Mouse (Mus musculus) lung, embryonic 14.5 days (tissue): ENCODE results near the gene Sap25. TPM values are rescaled to one million over a fixed set of nuclear protein-coding genes. Genes with fewer than 3 reads are reported as not detected.
A peak's percentile ranks its signal among the peaks of the same experiment; 100 is the strongest.

ENCODE experiments used
- ATAC-seq: fragments of 200-750 bp; cut with Nextera tagmentation; 2 replicates; pipeline ENCODE4 v1.8.0; 2017; ENCODE audit warnings: mild to moderate bottlenecking, moderate TSS enrichment, moderate library complexity; ENCODE audit not compliant: insufficient read depth
- DNase-seq: peaks from one replicate; pipeline ENCODE4 v3.0.0-alpha.2; 2015
- H3K27ac ChIP-seq: fragments of 300-500 bp; sonication (generic); 2 replicates; pipeline ENCODE4 v1.5.1; 2014; ENCODE audit warnings: low read depth, mild to moderate bottlenecking, moderate library complexity
- H3K27me3 ChIP-seq: fragments of 300-500 bp; sonication (generic); 2 replicates; pipeline ENCODE4 v1.6.1; 2014; ENCODE audit warnings: low read length, control low read depth; ENCODE audit not compliant: insufficient read depth
- H3K36me3 ChIP-seq: fragments of 300-500 bp; sonication (generic); 2 replicates; pipeline ENCODE4 v1.6.1; 2014; ENCODE audit warnings: control low read depth; ENCODE audit not compliant: insufficient read depth
- H3K4me1 ChIP-seq: fragments of 300-500 bp; sonication (generic); 2 replicates; pipeline ENCODE4 v1.6.1; 2014; ENCODE audit warnings: antibody characterized with exemption, control low read depth; ENCODE audit not compliant: insufficient read depth
- H3K4me2 ChIP-seq: fragments of 300-500 bp; sonication (generic); 2 replicates; pipeline ENCODE4 v1.6.1; 2014; ENCODE audit warnings: mild to moderate bottlenecking
- H3K4me3 ChIP-seq: fragments of 300-500 bp; sonication (generic); 2 replicates; pipeline ENCODE4 v1.5.1; 2014; ENCODE audit warnings: low read depth, low read length
- H3K9ac ChIP-seq: fragments of 300-500 bp; sonication (generic); 2 replicates; pipeline ENCODE4 v1.6.1; 2014
- H3K9me3 ChIP-seq: fragments of 300-500 bp; sonication (generic); 2 replicates; pipeline ENCODE4 v1.6.1; 2016; ENCODE audit warnings: low read depth, low read length, control low read depth
- CTCF ChIP-seq: IDR thresholded peaks from 2 replicates; pipeline ENCODE4 v1.5.1; 2016; ENCODE audit warnings: antibody characterized with exemption, low read depth
- WGBS: fragments of 180-500 bp; shearing (Covaris S2); extraction: QIAGEN DNeasy Blood & Tissue Kit; methylation state at CpG from one replicate; pipeline ENCODE4 v1.1.7; 2014; 5-methylcytosine and 5-hydroxymethylcytosine counted together
- polyA plus RNA-seq: library from polyadenylated mRNA; unstranded; fragments of >200 nt; fragmentation: Nextera tagmentation; extraction: Ambion mirVana; gene quantifications from 2 replicates; pipeline ENCODE4 v1.2.1, GENCODE M21; 2014

The Sap25 gene
- 6.4 and 8.1 TPM in 2 replicates for polyA plus RNA-seq

GRCm38 (mm10) chr5:137641054-137641453, at the start of gene Sap25:
Gene Sap25, plus strand, starts transcription at chr5:137641334.
- Histone ChIP-seq H3K4me2 (no peak within 1 kb of the TSS), H3K36me3 (peaks cover 69% of the 10 kb centered on the region), H3K27ac (no peak within 1 kb of the TSS), H3K9me3 (no peaks in the 10 kb centered on the region), H3K9ac (no peak within 1 kb of the TSS), H3K4me3 (no peak within 1 kb of the TSS), H3K27me3 (peaks cover 23% of the 10 kb centered on the region), H3K4me1 (no peaks in the 10 kb centered on the region)
- peak; percentile 54 for TF ChIP-seq CTCF
- WGBS = 84% methylated on average over 19 of the region's 19 CpGs
- ATAC-seq = no peak
- DNase-seq = no peak

GRCm38 (mm10) chr5:137595921-137596320, 45.2 kb upstream of the Sap25 start:
- WGBS = 76% methylated on average over 7 of the region's 7 CpGs
- Histone ChIP-seq H3K4me2 (no peak overlapping the region), H3K27me3 (no peaks in the 10 kb centered on the region), H3K36me3 (0 out of 2 replicates have a peak, but pooled peaks cover 6% of the 10 kb centered on the region), H3K4me1 (peaks cover 5% of the 10 kb centered on the region; the same call in 1 of the 2 replicates), H3K4me3 (no peak overlapping the region), H3K27ac (no peak overlapping the region), H3K9me3 (no peaks in the 10 kb centered on the region), H3K9ac (no peak overlapping the region)
- ATAC-seq = no peak
- no peak for DNase-seq
- no peak for TF ChIP-seq CTCF

GRCm38 (mm10) chr5:137596601-137597261, 44.4 kb upstream of the Sap25 start:
- H3K9me3 ChIP-seq = no peaks in the 10 kb centered on the region
- peaks cover 5% of the 10 kb centered on the region; the same call in 1 of the 2 replicates for H3K4me1 ChIP-seq
- peak overlapping the region; percentile 30; the same call in 1 of the 2 replicates for H3K27ac ChIP-seq
- no peak overlapping the region for H3K9ac ChIP-seq
- DNase-seq = peak; percentile 34
- no peaks in the 10 kb centered on the region for H3K27me3 ChIP-seq
- peak overlapping the region; percentile 40 for H3K4me2 ChIP-seq
- H3K4me3 ChIP-seq = 0 out of 2 replicates have a peak overlapping the region, but pooled peaks have one; percentile 8
- WGBS = 34% methylated on average over 30 of the region's 30 CpGs
- TF ChIP-seq CTCF = no peak
- no peak for ATAC-seq
- H3K36me3 ChIP-seq = 0 out of 2 replicates have a peak, but pooled peaks cover 6% of the 10 kb centered on the region

DNA sequence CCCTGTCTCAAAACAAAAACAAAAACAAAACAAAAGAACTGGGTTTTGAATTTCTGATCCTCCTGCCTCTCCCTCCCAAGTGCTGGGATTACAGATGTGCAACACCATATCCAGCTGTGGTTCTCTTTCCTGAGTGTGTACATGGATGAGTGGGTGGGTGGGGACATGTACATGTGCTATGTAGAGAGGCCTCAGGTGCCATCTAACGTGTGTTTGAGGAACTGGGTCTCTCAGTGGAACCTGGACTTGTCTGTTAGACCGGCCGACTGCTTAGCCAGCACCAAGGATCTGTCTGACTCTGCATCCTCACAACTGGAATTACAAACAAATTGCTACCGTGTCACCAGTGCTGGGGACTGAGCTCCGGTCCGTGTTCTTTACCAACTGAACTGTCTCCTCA, 43.5 kb upstream of the Sap25 start:
- DNase-seq (no peak), ATAC-seq (no peak)
- H3K4me2 ChIP-seq = no peak overlapping the region
- WGBS = 92% methylated on average over 6 of the region's 6 CpGs
- no peak overlapping the region for H3K4me3 ChIP-seq
- 0 out of 2 replicates have a peak, but pooled peaks cover 6% of the 10 kb centered on the region for H3K36me3 ChIP-seq
- no peak overlapping the region for H3K27ac ChIP-seq
- H3K9me3 ChIP-seq = no peaks in the 10 kb centered on the region
- no peaks in the 10 kb centered on the region for H3K27me3 ChIP-seq
- H3K4me1 ChIP-seq = peaks cover 5% of the 10 kb centered on the region; the same call in 1 of the 2 replicates
- no peak for TF ChIP-seq CTCF
- no peak overlapping the region for H3K9ac ChIP-seq

GRCm38 (mm10) chr5:137598100-137598826, 42.9 kb upstream of the Sap25 start:
- Histone ChIP-seq H3K9me3 (no peaks in the 10 kb centered on the region), H3K27ac (no peak overlapping the region), H3K27me3 (no peaks in the 10 kb centered on the region), H3K4me1 (peaks cover 5% of the 10 kb centered on the region; the same call in 1 of the 2 replicates), H3K36me3 (0 out of 2 replicates have a peak, but pooled peaks cover 6% of the 10 kb centered on the region), H3K4me3 (no peak overlapping the region), H3K4me2 (no peak overlapping the region), H3K9ac (no peak overlapping the region)
- no peak for DNase-seq
- WGBS = 73% methylated on average over 2 of the region's 2 CpGs
- no peak for ATAC-seq
- no peak for TF ChIP-seq CTCF

DNA sequence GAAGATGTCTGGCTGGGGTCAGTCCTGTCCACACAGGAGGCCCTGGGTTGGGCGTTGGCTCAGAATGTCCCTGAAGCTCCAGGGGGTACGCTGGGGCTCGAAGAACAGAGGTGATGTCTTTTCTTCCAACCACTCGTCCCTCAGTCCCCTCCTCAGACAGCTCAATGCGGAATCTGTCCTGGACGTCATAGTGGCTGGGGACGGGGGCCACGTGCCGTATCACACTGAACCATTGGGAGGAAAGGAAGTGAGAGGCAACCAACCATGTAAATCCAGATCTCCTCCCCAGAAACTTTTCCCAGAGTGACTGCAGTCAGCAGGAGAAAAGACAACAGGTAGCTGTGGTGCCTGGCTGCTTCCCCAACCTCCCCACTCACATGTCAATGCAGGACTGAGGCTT, 41.5 kb upstream of the Sap25 start:
- Histone ChIP-seq H3K4me2 (peak overlapping the region; percentile 82), H3K9ac (peak overlapping the region; percentile 66), H3K27ac (no peak overlapping the region), H3K4me1 (peaks cover 5% of the 10 kb centered on the region; the same call in 1 of the 2 replicates), H3K36me3 (0 out of 2 replicates have a peak, but pooled peaks cover 12% of the 10 kb centered on the region), H3K9me3 (no peaks in the 10 kb centered on the region), H3K27me3 (no peaks in the 10 kb centered on the region), H3K4me3 (peak overlapping the region; percentile 66)
- DNase-seq (no peak), ATAC-seq (no peak)
- WGBS = 56% methylated on average over 9 of the region's 9 CpGs
- TF ChIP-seq CTCF = no peak

- no peaks in the 10 kb centered on the region for H3K27me3 ChIP-seq
- H3K4me1 ChIP-seq = peaks cover 5% of the 10 kb centered on the region; the same call in 1 of the 2 replicates
- H3K4me3 ChIP-seq = peak overlapping the region; percentile 66
- H3K4me2 ChIP-seq = peak overlapping the region; percentile 82
- ATAC-seq = peak; percentile 69
- 1% methylated on average over 19 of the region's 19 CpGs for WGBS
- TF ChIP-seq CTCF = no peak
- no peaks in the 10 kb centered on the region for H3K9me3 ChIP-seq
- peak overlapping the region; percentile 66 for H3K9ac ChIP-seq
- no peak for DNase-seq
- no peak overlapping the region for H3K27ac ChIP-seq
- H3K36me3 ChIP-seq = peaks cover 18% of the 10 kb centered on the region
These were observed 40.9 kb upstream of the Sap25 start for GRCm38 (mm10) chr5:137600281-137600618.
